In genomic region chr11:5444599-5445451, GRCm38 (mm10) we compare ENCODE assay signal across 8 mouse cellular contexts. TPM values are rescaled to one million over a fixed set of nuclear protein-coding genes. Genes with fewer than 3 reads are reported as not detected.
DNase-seq lines count a peak whose midpoint lies in the region; ATAC-seq lines count a peak whose summit lies in the region.

Gene Znrf3, minus strand, starts transcription at chr11:5444847.

- under 1% methylated on average over 75 of the region's 106 CpGs for WGBS in hindbrain, embryonic 14.5 days

- DNase-seq in NIH3T3 (ENCODE audit: low read depth) = peak; percentile 96
- DNase-seq in cerebellum, postnatal 10 days = peak; percentile 98 to 99
- DNase-seq in frontal cortex, postnatal 14 days (ENCODE audit: low spot score in 2 of 2) = peak; percentile 81 to 92
- peak; percentile 89 for DNase-seq in hindbrain, embryonic 14.5 days (ENCODE audit: low spot score)
- DNase-seq in layer of hippocampus, postnatal 36 days = peak; percentile 91 to 94
- DNase-seq in lung, postnatal 36 days = peak; percentile 92
- DNase-seq in retina, postnatal 1 day = peak; percentile 97
- DNase-seq in urinary bladder, adult 18-20 months (ENCODE audit: low spot score in 2 of 2) = peak; percentile 92 to 95

- H3K9ac ChIP-seq in hindbrain, embryonic 14.5 days = peak within 1 kb of the TSS; percentile 73

- H3K9me3 ChIP-seq in hindbrain, embryonic 14.5 days (ENCODE audit: control insufficient read depth, low read length) = no peaks in the 10 kb centered on the region

- 0 out of 2 replicates have a peak, but pooled peaks cover 10% of the 10 kb centered on the region for H3K27me3 ChIP-seq in hindbrain, embryonic 14.5 days (ENCODE audit: control insufficient read depth, insufficient read depth, low read length)

- H3K4me3 ChIP-seq in hindbrain, embryonic 14.5 days (replicated peaks; ENCODE audit: low read length) = peak within 1 kb of the TSS; percentile 78

- no peaks in the 10 kb centered on the region for H3K36me3 ChIP-seq in hindbrain, embryonic 14.5 days (replicated peaks; ENCODE audit: control insufficient read depth, insufficient read depth)

- peak within 1 kb of the TSS; percentile 54 for H3K27ac ChIP-seq in hindbrain, embryonic 14.5 days

- peak; percentile 89 for ATAC-seq in hindbrain, embryonic 14.5 days (ENCODE audit: low FRiP score)

- H3K4me2 ChIP-seq in hindbrain, embryonic 14.5 days (replicated peaks) = peak within 1 kb of the TSS; percentile 91

- peaks cover 19% of the 10 kb centered on the region for H3K4me1 ChIP-seq in hindbrain, embryonic 14.5 days (replicated peaks; ENCODE audit: control insufficient read depth, insufficient read depth, low read length)

RNA-seq across cellular contexts. Expression of gene Znrf3, which starts in this region (rescaled TPM):
- polyA plus RNA-seq in hindbrain, embryonic 14.5 days (2014; fragmentation: Nextera tagmentation; extraction: Ambion mirVana) = 7.5 and 7.6 TPM in 2 replicates
- 10 to 100 TPM; 19.1 to 20.7 TPM for total RNA-seq in layer of hippocampus, postnatal 36 days (2021)

Comparison
In these comparisons a context has a peak if more than half of its experiments do, and no peak if none do; other contexts are left out.
1. Peak in every context shown above with its lines: DNase-seq, ATAC-seq, H3K4me3 ChIP-seq and H3K27ac ChIP-seq.